Mouse (Mus musculus) spleen, adult 2 months (tissue): ENCODE results near the gene Hspa4l.

Source experiments
- CTCF ChIP-seq: fragments of 200-500 bp; IDR thresholded peaks from 2 replicates; pipeline ENCODE4 v1.5.1; 2011; ENCODE audit warnings: mild to moderate bottlenecking, inconsistent platforms; ENCODE audit not compliant: insufficient read depth, insufficient read length, insufficient replicate concordance; ENCODE audit errors: extremely low read depth
- POLR2A ChIP-seq: fragments of 200-500 bp; IDR thresholded peaks from 2 replicates; pipeline ENCODE4 v1.6.1; 2011; ENCODE audit warnings: low read depth, low read length, inconsistent platforms

DNA sequence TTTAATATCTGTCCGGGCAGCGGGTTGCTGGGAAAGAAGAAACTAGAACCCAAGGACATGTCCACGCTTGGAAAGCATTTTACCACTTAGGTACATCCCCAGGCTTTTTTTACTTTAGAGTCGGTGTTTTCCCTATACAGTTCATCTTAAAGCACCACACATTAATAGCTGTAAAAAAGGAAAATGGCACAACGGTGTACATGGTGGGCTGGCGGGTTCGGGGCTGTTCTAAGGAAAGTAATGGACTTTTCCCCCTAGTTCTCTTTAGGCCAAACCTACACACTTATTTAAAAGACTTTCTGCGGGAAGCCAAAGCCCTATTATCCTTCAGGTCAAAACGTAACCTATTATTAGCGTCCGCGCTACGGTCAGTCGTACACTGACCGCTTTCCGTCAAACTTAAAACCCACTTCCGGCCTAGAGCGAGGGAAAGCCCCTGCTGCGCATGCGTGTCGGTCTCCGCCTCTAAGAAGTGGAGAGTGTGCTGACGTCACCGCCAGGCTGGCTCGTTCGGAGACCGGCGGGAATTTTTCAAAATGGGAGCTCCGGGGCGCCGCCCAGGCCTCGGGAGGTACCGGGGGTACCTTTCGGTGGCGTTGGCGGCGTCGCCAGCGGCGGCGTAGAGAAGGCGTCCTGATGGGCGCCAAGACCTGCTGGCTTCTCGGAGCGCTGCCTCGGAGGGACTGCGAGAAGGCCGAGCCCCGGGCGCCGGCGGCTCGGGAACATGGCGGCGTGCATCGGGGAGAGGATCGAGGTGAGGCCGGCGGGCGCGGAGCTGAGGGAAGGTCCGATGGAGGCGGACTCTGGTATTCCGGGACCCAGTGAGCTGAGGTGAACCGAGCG is 55.5 kb downstream of the Hspa4l start, which contains the start of gene Plk4:
- TF ChIP-seq CTCF (no peak), POLR2A (peak; percentile 56; the same call in 1 of the 2 replicates)
